Mouse (Mus musculus): ENCODE data around the gene Alg12. TPM values are rescaled to one million over a fixed set of nuclear protein-coding genes. Genes with fewer than 3 reads are reported as not detected.
A peak's percentile ranks its signal among the peaks of the same experiment; 100 is the strongest.

Alg12 gene
- polyA plus RNA-seq, 1 experiment = 13.2 TPM

GRCm38 (mm10) chr15:88855896-88856417 lies 36.8 kb upstream of the Alg12 start:
- Histone ChIP-seq H3K9ac (ENCODE audit: low read depth, poor library complexity, severe bottlenecking) (no peak overlapping the region), H3K27me3 (ENCODE audit: control insufficient read depth, insufficient read depth, low read length, poor library complexity, severe bottlenecking) (no peaks in the 10 kb centered on the region), H3K4me1 (ENCODE audit: control insufficient read depth, insufficient read depth, low read length) (peaks cover 14% of the 10 kb centered on the region), H3K27ac (ENCODE audit: insufficient read depth, low read length) (peak overlapping the region; percentile 23; the same call in 1 of the 2 replicates), H3K9me3 (replicated peaks; ENCODE audit: control insufficient read depth, insufficient read depth, low read length, poor library complexity, severe bottlenecking) (no peaks in the 10 kb centered on the region), H3K36me3 (ENCODE audit: control insufficient read depth, insufficient read depth, low read length, poor library complexity, severe bottlenecking) (no peaks in the 10 kb centered on the region), H3K4me3 (ENCODE audit: low read depth, low read length) (no peak overlapping the region)
- TF ChIP-seq EP300 (IDR thresholded peaks at IDR 0.05; ENCODE audit: insufficient read depth, low read depth, low read length) (no peak), CTCF (IDR thresholded peaks at IDR 0.05; ENCODE audit: low read depth, low read length) (no peak), POLR2A (IDR thresholded peaks at IDR 0.05; ENCODE audit: insufficient read depth, low read length) (no peak)

GRCm38 (mm10) chr15:88854969-88855830 lies 36.1 kb upstream of the Alg12 start:
- Histone ChIP-seq H3K9ac (ENCODE audit: low read depth, poor library complexity, severe bottlenecking) (no peak overlapping the region), H3K27me3 (ENCODE audit: control insufficient read depth, insufficient read depth, low read length, poor library complexity, severe bottlenecking) (no peaks in the 10 kb centered on the region), H3K9me3 (replicated peaks; ENCODE audit: control insufficient read depth, insufficient read depth, low read length, poor library complexity, severe bottlenecking) (no peaks in the 10 kb centered on the region), H3K27ac (ENCODE audit: insufficient read depth, low read length) (peak overlapping the region; percentile 37), H3K4me1 (ENCODE audit: control insufficient read depth, insufficient read depth, low read length) (peaks cover 14% of the 10 kb centered on the region), H3K4me3 (ENCODE audit: low read depth, low read length) (no peak overlapping the region), H3K36me3 (ENCODE audit: control insufficient read depth, insufficient read depth, low read length, poor library complexity, severe bottlenecking) (no peaks in the 10 kb centered on the region)
- TF ChIP-seq CTCF (IDR thresholded peaks at IDR 0.05; ENCODE audit: low read depth, low read length) (no peak), POLR2A (IDR thresholded peaks at IDR 0.05; ENCODE audit: insufficient read depth, low read length) (no peak), EP300 (IDR thresholded peaks at IDR 0.05; ENCODE audit: insufficient read depth, low read depth, low read length) (no peak)

- Histone ChIP-seq H3K4me3 (ENCODE audit: low read depth, low read length) (no peak overlapping the region), H3K9me3 (replicated peaks; ENCODE audit: control insufficient read depth, insufficient read depth, low read length, poor library complexity, severe bottlenecking) (no peaks in the 10 kb centered on the region), H3K36me3 (ENCODE audit: control insufficient read depth, insufficient read depth, low read length, poor library complexity, severe bottlenecking) (no peaks in the 10 kb centered on the region), H3K9ac (ENCODE audit: low read depth, poor library complexity, severe bottlenecking) (no peak overlapping the region), H3K27ac (ENCODE audit: insufficient read depth, low read length) (peak overlapping the region; percentile 37), H3K4me1 (ENCODE audit: control insufficient read depth, insufficient read depth, low read length) (peaks cover 14% of the 10 kb centered on the region), H3K27me3 (ENCODE audit: control insufficient read depth, insufficient read depth, low read length, poor library complexity, severe bottlenecking) (no peaks in the 10 kb centered on the region)
- TF ChIP-seq POLR2A (IDR thresholded peaks at IDR 0.05; ENCODE audit: insufficient read depth, low read length) (no peak), EP300 (IDR thresholded peaks at IDR 0.05; ENCODE audit: insufficient read depth, low read depth, low read length) (peak; percentile 63; the same call in 1 of the 2 replicates)
These were observed 35.2 kb upstream of the Alg12 start for GRCm38 (mm10) chr15:88854119-88854968.

GRCm38 (mm10) chr15:88853106-88853505 lies 34.0 kb upstream of the Alg12 start:
- H3K36me3 ChIP-seq (ENCODE audit: control insufficient read depth, insufficient read depth, low read length, poor library complexity, severe bottlenecking) = no peaks in the 10 kb centered on the region
- no peaks in the 10 kb centered on the region for H3K27me3 ChIP-seq (ENCODE audit: control insufficient read depth, insufficient read depth, low read length, poor library complexity, severe bottlenecking)
- H3K4me3 ChIP-seq (ENCODE audit: low read depth, low read length) = no peak overlapping the region
- H3K9ac ChIP-seq (ENCODE audit: low read depth, poor library complexity, severe bottlenecking) = no peak overlapping the region
- peak overlapping the region; percentile 16; the same call in 1 of the 2 replicates for H3K27ac ChIP-seq (ENCODE audit: insufficient read depth, low read length)
- peaks cover 14% of the 10 kb centered on the region for H3K4me1 ChIP-seq (ENCODE audit: control insufficient read depth, insufficient read depth, low read length)
- TF ChIP-seq POLR2A (IDR thresholded peaks at IDR 0.05; ENCODE audit: insufficient read depth, low read length) (no peak), EP300 (IDR thresholded peaks at IDR 0.05; ENCODE audit: insufficient read depth, low read depth, low read length) (no peak)
- no peaks in the 10 kb centered on the region for H3K9me3 ChIP-seq (replicated peaks; ENCODE audit: control insufficient read depth, insufficient read depth, low read length, poor library complexity, severe bottlenecking)

- Histone ChIP-seq H3K27me3 (ENCODE audit: control insufficient read depth, insufficient read depth, low read length, poor library complexity, severe bottlenecking) (no peaks in the 10 kb centered on the region), H3K36me3 (ENCODE audit: control insufficient read depth, insufficient read depth, low read length, poor library complexity, severe bottlenecking) (no peaks in the 10 kb centered on the region), H3K27ac (ENCODE audit: insufficient read depth, low read length) (no peak overlapping the region), H3K4me3 (ENCODE audit: low read depth, low read length) (no peak overlapping the region), H3K9me3 (replicated peaks; ENCODE audit: control insufficient read depth, insufficient read depth, low read length, poor library complexity, severe bottlenecking) (no peaks in the 10 kb centered on the region), H3K4me1 (ENCODE audit: control insufficient read depth, insufficient read depth, low read length) (peaks cover 14% of the 10 kb centered on the region), H3K9ac (ENCODE audit: low read depth, poor library complexity, severe bottlenecking) (no peak overlapping the region)
- TF ChIP-seq EP300 (IDR thresholded peaks at IDR 0.05; ENCODE audit: insufficient read depth, low read depth, low read length) (no peak), CTCF (IDR thresholded peaks at IDR 0.05; ENCODE audit: low read depth, low read length) (no peak), POLR2A (IDR thresholded peaks at IDR 0.05; ENCODE audit: insufficient read depth, low read length) (no peak)
These were observed 32.5 kb upstream of the Alg12 start for GRCm38 (mm10) chr15:88851507-88852149.

Measured in ES-Bruce4 (cell line).